Mouse (Mus musculus): ENCODE measurements around the gene Agap2. TPM values are rescaled to one million over a fixed set of nuclear protein-coding genes. Genes with fewer than 3 reads are reported as not detected.
A peak's percentile ranks its signal among the peaks of the same experiment; 100 is the strongest.

The Agap2 gene
- polyA plus RNA-seq, 1 experiment = 2.0 TPM

DNA sequence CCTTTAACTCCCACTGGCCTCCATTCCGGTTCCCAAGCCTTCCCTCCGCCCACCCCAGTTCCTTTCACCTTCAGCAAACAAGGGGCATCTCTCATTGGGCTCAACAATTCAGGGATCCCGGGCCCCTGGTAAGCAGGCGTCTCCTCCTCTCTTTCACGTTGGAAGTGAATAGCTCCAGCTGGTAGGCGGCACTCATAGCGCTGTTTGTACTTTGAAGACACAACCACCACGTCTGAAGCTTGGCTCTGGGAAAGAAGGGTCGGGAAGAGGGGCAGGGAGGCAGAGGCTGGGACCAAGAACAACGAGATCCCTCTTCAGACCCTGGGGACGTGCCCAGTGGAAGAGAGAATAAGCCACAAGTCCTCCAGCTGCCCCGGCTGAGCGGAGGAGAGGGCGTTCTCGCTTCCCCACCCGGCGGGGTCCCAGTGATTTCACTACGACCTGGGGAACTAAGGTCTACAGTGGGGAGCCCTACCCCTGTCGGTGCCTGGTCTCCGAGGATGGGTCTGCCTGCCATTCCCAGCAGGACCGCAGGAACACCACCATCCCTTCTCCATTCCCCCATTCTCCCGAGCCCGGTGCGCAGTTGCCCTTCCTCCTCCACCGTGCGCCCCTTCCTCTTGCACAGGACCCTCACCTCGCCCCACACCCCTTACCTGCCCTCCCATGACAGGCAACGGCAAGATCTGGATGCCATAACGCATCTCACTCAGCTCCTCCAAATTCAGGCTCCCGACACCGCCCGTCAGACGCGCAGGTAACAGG lies 45.4 kb downstream of the Agap2 start:
- peak overlapping the region; percentile 95 for H3K4me3 ChIP-seq (ENCODE audit: insufficient read depth, low read length)
- H3K27ac ChIP-seq (ENCODE audit: insufficient read depth, low read depth, low read length) = no peak overlapping the region
- no peak for TF ChIP-seq CTCF (IDR thresholded peaks at IDR 0.05; ENCODE audit: low read depth, low read length)
- no peak for TF ChIP-seq POLR2A (IDR thresholded peaks at IDR 0.05; ENCODE audit: borderline replicate concordance, low read depth, low read length)
- peaks cover 17% of the 10 kb centered on the region for H3K4me1 ChIP-seq (ENCODE audit: control insufficient read depth, insufficient read depth, low read length)

- peaks cover 19% of the 10 kb centered on the region for H3K4me1 ChIP-seq (ENCODE audit: control insufficient read depth, insufficient read depth, low read length)
Observed at GRCm38 (mm10) chr10:127121066-127121477, 46.0 kb downstream of the Agap2 start, which contains the start of gene Os9. Os9 (minus strand) TSS chr10:127121131.

DNA sequence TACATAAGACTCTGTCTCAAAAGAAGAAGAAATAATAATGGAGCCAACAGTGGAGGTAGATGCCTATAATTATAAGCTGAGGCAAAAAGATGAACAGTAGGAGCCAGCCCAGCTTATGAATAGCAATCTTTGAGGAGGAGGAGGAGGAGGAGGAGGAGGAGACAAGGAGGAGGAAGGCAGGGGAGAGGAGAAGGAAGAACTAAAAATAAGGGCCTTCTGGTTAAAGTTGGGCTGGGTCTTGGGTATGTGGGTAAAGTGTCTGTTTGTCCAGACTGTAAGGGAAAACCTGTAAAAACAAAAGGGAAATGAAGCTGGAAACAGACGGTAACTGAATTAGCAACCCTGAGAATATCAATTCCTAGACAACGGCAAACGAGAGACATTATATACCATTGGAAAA lies 46.9 kb downstream of the Agap2 start:
- H3K4me1 ChIP-seq (ENCODE audit: control insufficient read depth, insufficient read depth, low read length) = peaks cover 25% of the 10 kb centered on the region
- H3K4me3 ChIP-seq (ENCODE audit: insufficient read depth, low read length) = no peak overlapping the region
- TF ChIP-seq POLR2A (IDR thresholded peaks at IDR 0.05; ENCODE audit: borderline replicate concordance, low read depth, low read length) (no peak), CTCF (IDR thresholded peaks at IDR 0.05; ENCODE audit: low read depth, low read length) (no peak)
- H3K27ac ChIP-seq (ENCODE audit: insufficient read depth, low read depth, low read length) = no peak overlapping the region

More at GRCm38 (mm10) chr10:127121066-127121477, 46.0 kb downstream of the Agap2 start, which contains the start of gene Os9:
- Histone ChIP-seq H3K4me3 (ENCODE audit: insufficient read depth, low read length) (peak within 1 kb of the TSS; percentile 95), H3K27ac (ENCODE audit: insufficient read depth, low read depth, low read length) (no peak within 1 kb of the TSS)
- TF ChIP-seq CTCF (IDR thresholded peaks at IDR 0.05; ENCODE audit: low read depth, low read length) (no peak), POLR2A (IDR thresholded peaks at IDR 0.05; ENCODE audit: borderline replicate concordance, low read depth, low read length) (no peak)

DNA sequence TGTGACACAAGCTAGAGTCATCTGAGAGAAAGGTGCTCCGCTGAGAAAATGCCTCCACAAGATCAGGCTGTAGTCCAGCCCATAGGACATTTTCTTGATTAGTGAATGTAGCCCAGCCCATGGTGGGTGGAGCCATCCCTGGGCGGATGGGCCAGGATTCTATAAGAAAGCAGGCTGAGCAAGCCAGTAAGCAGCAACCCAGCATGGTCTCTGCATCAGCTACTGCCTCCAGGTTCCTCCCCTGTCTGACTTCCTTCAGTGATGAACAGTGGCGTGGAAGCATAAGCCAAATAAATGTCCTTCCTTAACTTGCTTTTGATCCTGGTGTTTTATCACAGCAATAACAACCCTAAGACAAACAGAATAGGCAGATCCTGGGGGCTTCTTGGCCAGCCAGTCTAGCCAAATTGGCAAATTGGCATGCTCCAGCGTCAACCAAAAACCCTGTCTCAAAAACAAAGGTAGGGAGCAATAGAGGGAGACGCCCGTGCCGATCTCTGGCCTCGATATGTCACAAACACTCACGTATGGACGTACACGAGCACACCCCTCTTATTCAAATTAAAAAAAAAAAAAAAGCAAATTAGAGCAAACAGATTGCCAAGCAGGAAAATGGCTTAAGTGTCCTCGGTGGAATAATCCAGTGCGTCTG lies 47.8 kb downstream of the Agap2 start:
- TF ChIP-seq CTCF (IDR thresholded peaks at IDR 0.05; ENCODE audit: low read depth, low read length) (no peak), POLR2A (IDR thresholded peaks at IDR 0.05; ENCODE audit: borderline replicate concordance, low read depth, low read length) (no peak)
- Histone ChIP-seq H3K27ac (ENCODE audit: insufficient read depth, low read depth, low read length) (no peak overlapping the region), H3K4me3 (ENCODE audit: insufficient read depth, low read length) (peak overlapping the region; percentile 48), H3K4me1 (ENCODE audit: control insufficient read depth, insufficient read depth, low read length) (peaks cover 32% of the 10 kb centered on the region)

- H3K27ac ChIP-seq (ENCODE audit: insufficient read depth, low read depth, low read length) = no peak overlapping the region
- TF ChIP-seq CTCF (IDR thresholded peaks at IDR 0.05; ENCODE audit: low read depth, low read length) = peak; percentile 27; the same call in 1 of the 2 replicates
- no peak for TF ChIP-seq POLR2A (IDR thresholded peaks at IDR 0.05; ENCODE audit: borderline replicate concordance, low read depth, low read length)
- H3K4me3 ChIP-seq (ENCODE audit: insufficient read depth, low read length) = peak overlapping the region; percentile 48
- H3K4me1 ChIP-seq (ENCODE audit: control insufficient read depth, insufficient read depth, low read length) = peaks cover 37% of the 10 kb centered on the region
Observed at GRCm38 (mm10) chr10:127123436-127123805, 48.3 kb downstream of the Agap2 start.

DNA sequence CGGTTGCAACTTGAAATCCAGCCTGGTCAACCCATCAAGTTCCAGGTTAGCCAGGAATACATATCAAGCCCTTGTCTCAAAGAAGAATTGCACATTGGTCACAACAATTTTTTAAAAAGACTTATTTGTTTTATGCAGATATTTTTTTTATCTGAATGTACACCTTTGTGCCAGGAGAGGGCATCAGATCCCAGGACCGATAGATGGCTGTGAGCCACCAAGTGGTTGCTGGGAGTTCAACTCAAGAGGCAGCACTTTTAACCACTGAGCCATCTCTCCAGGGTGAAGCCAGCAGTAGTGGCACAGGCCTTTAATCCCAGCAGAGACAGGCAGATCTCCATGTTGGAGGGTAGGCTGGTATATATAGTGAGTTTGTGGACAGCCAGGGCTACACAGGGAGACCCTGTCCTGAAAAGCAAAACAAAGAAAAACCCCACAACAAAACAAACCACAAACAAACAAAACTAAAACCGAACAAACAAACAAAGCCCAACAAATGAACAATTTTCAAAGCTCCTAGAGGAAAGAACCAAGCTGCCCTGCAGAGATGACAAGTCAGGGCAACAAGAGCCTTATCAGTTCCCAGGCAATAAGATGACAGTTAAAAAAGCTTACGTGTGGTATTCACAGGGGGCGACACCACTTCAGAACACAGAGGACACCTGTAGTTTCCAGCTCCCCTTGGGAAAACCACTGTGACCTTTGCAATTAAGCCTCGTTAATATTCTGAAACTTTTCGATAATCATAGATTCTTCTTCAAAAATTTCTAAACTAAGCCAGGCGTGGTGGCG lies 50.3 kb downstream of the Agap2 start:
- no peak overlapping the region for H3K27ac ChIP-seq (ENCODE audit: insufficient read depth, low read depth, low read length)
- no peak overlapping the region for H3K4me3 ChIP-seq (ENCODE audit: insufficient read depth, low read length)
- TF ChIP-seq POLR2A (IDR thresholded peaks at IDR 0.05; ENCODE audit: borderline replicate concordance, low read depth, low read length) = no peak
- peak; percentile 55; the same call in 1 of the 2 replicates for TF ChIP-seq CTCF (IDR thresholded peaks at IDR 0.05; ENCODE audit: low read depth, low read length)
- H3K4me1 ChIP-seq (ENCODE audit: control insufficient read depth, insufficient read depth, low read length) = peaks cover 41% of the 10 kb centered on the region

GRCm38 (mm10) chr10:127126579-127126978 lies 51.5 kb downstream of the Agap2 start:
- Histone ChIP-seq H3K27ac (ENCODE audit: insufficient read depth, low read depth, low read length) (peak overlapping the region; percentile 44), H3K4me3 (ENCODE audit: insufficient read depth, low read length) (no peak overlapping the region), H3K4me1 (ENCODE audit: control insufficient read depth, insufficient read depth, low read length) (peaks cover 45% of the 10 kb centered on the region)
- TF ChIP-seq CTCF (IDR thresholded peaks at IDR 0.05; ENCODE audit: low read depth, low read length) = no peak
- TF ChIP-seq POLR2A (IDR thresholded peaks at IDR 0.05; ENCODE audit: borderline replicate concordance, low read depth, low read length) = no peak

GRCm38 (mm10) chr10:127127711-127128279 lies 52.7 kb downstream of the Agap2 start:
- Histone ChIP-seq H3K27ac (ENCODE audit: insufficient read depth, low read depth, low read length) (peak overlapping the region; percentile 55), H3K4me1 (ENCODE audit: control insufficient read depth, insufficient read depth, low read length) (peaks cover 40% of the 10 kb centered on the region), H3K4me3 (ENCODE audit: insufficient read depth, low read length) (no peak overlapping the region)
- no peak for TF ChIP-seq CTCF (IDR thresholded peaks at IDR 0.05; ENCODE audit: low read depth, low read length)
- no peak for TF ChIP-seq POLR2A (IDR thresholded peaks at IDR 0.05; ENCODE audit: borderline replicate concordance, low read depth, low read length)

DNA sequence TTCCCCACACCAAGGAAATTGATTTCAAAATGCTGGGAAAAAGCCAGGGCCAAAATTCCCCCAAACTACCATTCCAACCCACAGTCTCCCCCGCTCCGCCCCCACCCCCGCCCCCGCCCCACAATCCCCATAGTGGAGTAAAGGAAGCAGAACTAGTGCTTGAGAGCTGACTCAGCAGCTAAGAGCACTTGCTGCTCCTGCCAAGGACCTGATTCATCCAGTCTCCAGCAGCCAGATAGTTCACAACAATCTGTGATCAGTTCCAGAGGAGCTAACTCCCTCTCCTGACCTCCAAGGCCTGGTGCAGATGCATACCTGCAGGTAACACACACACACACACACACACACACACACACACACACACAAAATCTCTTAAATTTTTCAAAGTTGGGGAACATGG lies 54.3 kb downstream of the Agap2 start:
- TF ChIP-seq CTCF (IDR thresholded peaks at IDR 0.05; ENCODE audit: low read depth, low read length) (no peak), POLR2A (IDR thresholded peaks at IDR 0.05; ENCODE audit: borderline replicate concordance, low read depth, low read length) (no peak)
- Histone ChIP-seq H3K4me1 (ENCODE audit: control insufficient read depth, insufficient read depth, low read length) (peaks cover 37% of the 10 kb centered on the region), H3K27ac (ENCODE audit: insufficient read depth, low read depth, low read length) (peak overlapping the region; percentile 63), H3K4me3 (ENCODE audit: insufficient read depth, low read length) (no peak overlapping the region)

Measured in bone marrow macrophage, adult 2 months (primary cell).